Mouse (Mus musculus) heart, adult 2 months (tissue): ENCODE measurements around the gene Glrx2.

Experiments used
- CTCF ChIP-seq: fragments of 200-600 bp; IDR thresholded peaks from 2 replicates; pipeline ENCODE4 v1.8.1; 2022; ENCODE audit warnings: antibody characterized with exemption, mild to moderate bottlenecking, moderate library complexity
- EP300 ChIP-seq: fragments of 200-500 bp; IDR thresholded peaks from 2 replicates; pipeline ENCODE4 v1.6.1; 2011; ENCODE audit warnings: low read depth, low read length, control low read depth; ENCODE audit not compliant: insufficient read depth
- POLR2A ChIP-seq: fragments of 200-500 bp; IDR thresholded peaks from 2 replicates; pipeline ENCODE4 v1.6.1; 2011; ENCODE audit warnings: mild to moderate bottlenecking, low read depth, low read length, control low read depth; ENCODE audit not compliant: insufficient read depth

DNA sequence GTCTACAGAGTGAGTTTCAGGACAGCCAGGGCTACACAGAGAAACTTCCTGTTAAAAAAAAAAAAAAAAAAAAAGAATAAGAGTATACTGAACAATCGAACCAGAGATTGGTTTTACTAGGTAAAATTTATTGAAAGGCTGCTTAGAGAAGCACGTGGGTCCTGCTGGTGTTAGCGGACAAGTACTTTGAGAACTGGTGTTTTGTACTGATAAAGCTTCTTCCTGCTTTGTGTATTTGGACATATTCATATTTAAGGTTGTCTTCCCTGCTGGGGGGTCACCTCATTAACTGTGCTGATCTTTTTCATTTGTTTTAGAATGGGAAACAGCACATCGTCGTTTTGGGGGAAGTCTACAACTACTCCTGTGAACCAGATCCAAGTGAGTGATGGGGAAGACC is 25.2 kb downstream of the Glrx2 start:
- TF ChIP-seq CTCF, result no peak
- TF ChIP-seq POLR2A, result no peak
- TF ChIP-seq EP300, result no peak
